Mouse (Mus musculus) embryo, embryonic 9.5 days (tissue): Measurements from ENCODE around the gene Rpl18a.
"Not testable (repeated sequence)": the region's sequence is repeated elsewhere in the genome, so short reads cannot be mapped to it uniquely, and the experiment has no call there.

Source experiments
- DNase-seq: peaks from one replicate; pipeline ENCODE4 v3.0.0-alpha.2; 2017; ENCODE audit errors: extremely low spot score

Rpl18a gene

GRCm38 (mm10) chr8:70903112-70903511 lies 5.9 kb upstream of the Rpl18a start:
- no peak for DNase-seq

GRCm38 (mm10) chr8:70902211-70902610 lies 5.0 kb upstream of the Rpl18a start:
- no peak for DNase-seq

- no peak for DNase-seq
These were observed 3.7 kb upstream of the Rpl18a start for GRCm38 (mm10) chr8:70900872-70901387.

GRCm38 (mm10) chr8:70899226-70899625 lies 2.0 kb upstream of the Rpl18a start:
- no peak for DNase-seq

GRCm38 (mm10) chr8:70898661-70899198 lies 1.5 kb upstream of the Rpl18a start:
- no peak for DNase-seq

- peak; percentile 88 for DNase-seq
These were observed 635 bp upstream of the Rpl18a start for GRCm38 (mm10) chr8:70897681-70898413.

- DNase-seq: no peak
These were observed 744 bp downstream of the Rpl18a start for GRCm38 (mm10) chr8:70896316-70897020.

GRCm38 (mm10) chr8:70895571-70896259 lies 1.5 kb downstream of the Rpl18a start:
- not testable (repeated sequence) for DNase-seq

GRCm38 (mm10) chr8:70894771-70895545 lies 2.3 kb downstream of the Rpl18a start:
- no peak for DNase-seq

- no peak for DNase-seq
These were observed 2.9 kb downstream of the Rpl18a start for GRCm38 (mm10) chr8:70894385-70894720.

- DNase-seq: peak; percentile 88
These were observed 3.4 kb downstream of the Rpl18a start for GRCm38 (mm10) chr8:70893656-70894384.

GRCm38 (mm10) chr8:70892896-70893655 lies 4.1 kb downstream of the Rpl18a start:
- peak; percentile 46 for DNase-seq

GRCm38 (mm10) chr8:70892022-70892895 lies 5.0 kb downstream of the Rpl18a start, which contains the start of gene Slc5a5:
Slc5a5 (minus strand) TSS chr8:70892757.
- no peak for DNase-seq

GRCm38 (mm10) chr8:70891356-70891755 lies 5.9 kb downstream of the Rpl18a start:
- DNase-seq: peak; percentile 60

- no peak for DNase-seq
These were observed 6.6 kb downstream of the Rpl18a start for GRCm38 (mm10) chr8:70890656-70891055.

- DNase-seq: peak; percentile 59
These were observed 9.5 kb downstream of the Rpl18a start for GRCm38 (mm10) chr8:70887669-70888068.

GRCm38 (mm10) chr8:70885612-70886011 lies 11.6 kb downstream of the Rpl18a start:
- DNase-seq: peak; percentile 54

GRCm38 (mm10) chr8:70884683-70885082 lies 12.5 kb downstream of the Rpl18a start:
- DNase-seq: no peak

GRCm38 (mm10) chr8:70884186-70884585 lies 13.0 kb downstream of the Rpl18a start:
- no peak for DNase-seq
